9 mouse cellular contexts compared by ENCODE assay signal in the genomic region with DNA sequence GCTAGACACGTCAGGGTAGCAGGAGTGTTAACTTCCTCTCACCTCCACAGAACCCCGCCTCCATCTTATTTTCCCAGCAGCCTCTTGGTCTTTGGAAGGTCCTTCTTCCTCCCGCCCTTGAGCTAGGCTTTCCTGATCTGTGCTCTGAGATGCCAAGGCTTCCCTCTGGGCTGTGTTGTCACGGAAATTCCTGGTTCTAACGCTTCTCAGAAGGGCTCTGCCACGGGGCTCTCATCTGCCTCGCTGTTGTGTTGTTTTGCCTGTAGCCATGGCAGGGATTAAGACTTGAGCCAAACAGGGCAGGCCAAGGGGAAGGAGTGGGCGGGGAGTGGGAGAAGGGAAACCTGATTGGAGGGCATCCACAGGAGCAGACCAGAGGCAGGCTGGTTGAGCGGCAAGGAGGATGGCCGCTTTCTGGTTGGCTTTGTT. TPM values are rescaled to one million over a fixed set of nuclear protein-coding genes. Genes with fewer than 3 reads are reported as not detected.
A peak's percentile ranks its signal among the peaks of the same experiment; 100 is the strongest.
DNase-seq lines count a peak whose midpoint lies in the region; ATAC-seq and TF ChIP-seq lines count a peak whose summit lies in the region.
"Had no signal": no experiment of that assay in that cellular context is flagged by ENCODE, and none has a peak within 500 bp of the region (broad histone marks: within the 10 kb centered on the region; RNA-seq: fewer than 3 reads in every experiment).

No protein-coding gene starts in this region.

- H3K4me2 ChIP-seq in embryonic facial prominence, embryonic 12.5 days (replicated peaks), result peak overlapping the region; percentile 24
- H3K4me2 ChIP-seq in kidney, embryonic 16.5 days (replicated peaks; ENCODE audit: low read depth, low read length), result no peak overlapping the region; the same call in 1 of the 2 replicates
- H3K4me2 ChIP-seq in lung, postnatal 0 days (replicated peaks; ENCODE audit: low read depth, low read length), result no peak overlapping the region
- H3K4me2 ChIP-seq: liver, embryonic 15.5 days had no signal

- DNase-seq in urinary bladder, adult 2 months (ENCODE audit: low spot score), result peak; percentile 33
- no peak for DNase-seq in urinary bladder, postnatal 10 days (ENCODE audit: low spot score)
- DNase-seq in heart, adult 9 months (ENCODE audit: low spot score in 2 of 2), result peak; percentile 81 to 83
- peak; percentile 90 for DNase-seq in lung, postnatal 0 days (ENCODE audit: low spot score)
- DNase-seq in retina, postnatal 7 days (ENCODE audit: low read depth, low spot score), result peak; percentile 70
- no peak for DNase-seq in T-cell, adult 2 months (ENCODE audit: low spot score)

- no peak overlapping the region for H3K4me3 ChIP-seq in embryonic facial prominence, embryonic 12.5 days
- no peak overlapping the region for H3K4me3 ChIP-seq in kidney, embryonic 16.5 days (ENCODE audit: low read length)
- H3K4me3 ChIP-seq in lung, postnatal 0 days (ENCODE audit: low read depth, low read length), result no peak overlapping the region
- H3K4me3 ChIP-seq: liver, embryonic 15.5 days had no signal

- H3K9ac ChIP-seq in embryonic facial prominence, embryonic 12.5 days, result no peak overlapping the region
- no peak overlapping the region for H3K9ac ChIP-seq in kidney, embryonic 16.5 days (replicated peaks; ENCODE audit: low read length)
- no peak overlapping the region for H3K9ac ChIP-seq in lung, postnatal 0 days (replicated peaks; ENCODE audit: low read depth)
- H3K9ac ChIP-seq: liver, embryonic 15.5 days had no signal

- no peaks in the 10 kb centered on the region for H3K9me3 ChIP-seq in embryonic facial prominence, embryonic 12.5 days
- H3K9me3 ChIP-seq in kidney, embryonic 16.5 days (ENCODE audit: low read length), result no peaks in the 10 kb centered on the region
- H3K9me3 ChIP-seq in lung, postnatal 0 days (ENCODE audit: low read length), result no peaks in the 10 kb centered on the region
- H3K9me3 ChIP-seq: liver, embryonic 15.5 days had no signal

- no peak for TF ChIP-seq EP300 in lung, postnatal 0 days (IDR thresholded peaks at IDR 0.05)

- peak; percentile 76; the same call in 1 of the 2 replicates for ATAC-seq in embryonic facial prominence, embryonic 12.5 days (ENCODE audit: insufficient number of reproducible peaks, insufficient read depth, low FRiP score, low TSS enrichment)
- 0 out of 2 replicates have a peak, but pooled peaks have one; percentile 35 for ATAC-seq in kidney, embryonic 16.5 days (ENCODE audit: low FRiP score, low TSS enrichment)
- peak; percentile 85 for ATAC-seq in lung, postnatal 0 days

- 0 out of 2 replicates have a peak, but pooled peaks cover 4% of the 10 kb centered on the region for H3K4me1 ChIP-seq in embryonic facial prominence, embryonic 12.5 days
- H3K4me1 ChIP-seq in kidney, embryonic 16.5 days (ENCODE audit: insufficient read depth, low read length), result no peaks in the 10 kb centered on the region; the same call in 1 of the 2 replicates
- H3K4me1 ChIP-seq in lung, postnatal 0 days (ENCODE audit: insufficient read depth, low read depth, low read length), result peaks cover 19% of the 10 kb centered on the region; the same call in 1 of the 2 replicates

- 19% methylated on average over 10 of the region's 10 CpGs for WGBS in embryonic facial prominence, embryonic 12.5 days
- 51% methylated on average over 10 of the region's 10 CpGs for WGBS in kidney, embryonic 16.5 days
- WGBS in lung, postnatal 0 days, result 36% methylated on average over 10 of the region's 10 CpGs

- 0 out of 2 replicates have a peak overlapping the region, but pooled peaks have one; percentile 18 for H3K27ac ChIP-seq in embryonic facial prominence, embryonic 12.5 days
- no peak overlapping the region for H3K27ac ChIP-seq in kidney, embryonic 16.5 days (ENCODE audit: low read length)
- peak overlapping the region; percentile 29; the same call in 1 of the 2 replicates for H3K27ac ChIP-seq in lung, postnatal 0 days (ENCODE audit: low read length)
- H3K27ac ChIP-seq: liver, embryonic 15.5 days had no signal

- no peaks in the 10 kb centered on the region for H3K27me3 ChIP-seq in embryonic facial prominence, embryonic 12.5 days
- H3K27me3 ChIP-seq in kidney, embryonic 16.5 days (ENCODE audit: insufficient read depth, low read length), result no peaks in the 10 kb centered on the region
- H3K27me3 ChIP-seq in lung, postnatal 0 days (replicated peaks; ENCODE audit: insufficient read depth, low read length), result no peaks in the 10 kb centered on the region
- H3K27me3 ChIP-seq: liver, embryonic 15.5 days had no signal

- no peaks in the 10 kb centered on the region for H3K36me3 ChIP-seq in embryonic facial prominence, embryonic 12.5 days
- no peaks in the 10 kb centered on the region for H3K36me3 ChIP-seq in kidney, embryonic 16.5 days (ENCODE audit: insufficient read depth, low read length)
- H3K36me3 ChIP-seq in lung, postnatal 0 days (ENCODE audit: insufficient read depth, low read length), result no peaks in the 10 kb centered on the region
- H3K36me3 ChIP-seq: liver, embryonic 15.5 days had no signal

- no peak for TF ChIP-seq CTCF in lung, postnatal 0 days (IDR thresholded peaks at IDR 0.05)

RNA-seq across cellular contexts. Expression of a gene that starts 26.8 kb away (rescaled TPM):
- 20.3 and 27.1 TPM in 2 replicates for polyA plus RNA-seq in urinary bladder, adult 2 months (2012; rRNA removed)
- polyA plus RNA-seq in embryonic facial prominence, embryonic 12.5 days (2016; fragmentation: Nextera tagmentation; extraction: Ambion mirVana), result 0.94 and 1.3 TPM in 2 replicates
- 0.21 and 0.32 TPM in 2 replicates for polyA plus RNA-seq in kidney, embryonic 16.5 days (2015; fragmentation: Nextera tagmentation; extraction: Ambion mirVana)
- 1.2 and 1.4 TPM in 2 replicates for polyA plus RNA-seq in lung, postnatal 0 days (2015; fragmentation: Nextera tagmentation; extraction: Ambion mirVana)

Comparison
In these comparisons a context has a peak if more than half of its experiments do, and no peak if none do; other contexts are left out.
1. DNase-seq: peak in urinary bladder, adult 2 months (single experiment), heart, adult 9 months (2 of 2), lung, postnatal 0 days (single experiment) and retina, postnatal 7 days (single experiment); none in urinary bladder, postnatal 10 days (single experiment) and T-cell, adult 2 months (single experiment).
2. ATAC-seq: peak in every context shown above with its lines; median percentile 85 in lung, postnatal 0 days; 76 in embryonic facial prominence, embryonic 12.5 days; 35 in kidney, embryonic 16.5 days.